Mouse (Mus musculus): Measurements from ENCODE around the gene Vmn1r118.
"Not testable (repeated sequence)": the region's sequence is repeated elsewhere in the genome, so short reads cannot be mapped to it uniquely, and the experiment has no call there.

Vmn1r118 gene

GRCm38 (mm10) chr7:20912247-20912646 is at the start of gene Vmn1r118:
Vmn1r118 (minus strand) TSS chr7:20912347.
- DNase-seq: not testable (repeated sequence)

GRCm38 (mm10) chr7:20884021-20884420 is 28.1 kb downstream of the Vmn1r118 start, which contains the start of gene Vmn1r117:
Vmn1r117 (minus strand) TSS chr7:20884121.
- DNase-seq: not testable (repeated sequence)

- DNase-seq: not testable (repeated sequence)
These were observed 40.2 kb downstream of the Vmn1r118 start, which contains the start of gene Vmn1r116 for GRCm38 (mm10) chr7:20871956-20872355. Vmn1r116 (plus strand) TSS chr7:20872256.
